Mouse (Mus musculus) MEL-GATA-1-ER (cell line): ENCODE data around the gene Pik3r5.

Experiments
- DNase-seq: peaks from one replicate; pipeline ENCODE4 v3.0.0-alpha.2; 2012; ENCODE audit warnings: low read depth; ENCODE audit errors: extremely low read depth

Pik3r5 gene

GRCm38 (mm10) chr11:68431699-68432360 lies at the start of gene Pik3r5:
TSS of gene Pik3r5 (plus strand) at chr11:68432121.
- peak; percentile 71 for DNase-seq

- no peak for DNase-seq
Observed at GRCm38 (mm10) chr11:68383519-68383918, 48.4 kb upstream of the Pik3r5 start.

- DNase-seq: no peak
Observed at GRCm38 (mm10) chr11:68384131-68384530, 47.8 kb upstream of the Pik3r5 start.

GRCm38 (mm10) chr11:68384592-68385020 lies 47.3 kb upstream of the Pik3r5 start:
- no peak for DNase-seq

GRCm38 (mm10) chr11:68385021-68385821 lies 46.7 kb upstream of the Pik3r5 start:
- DNase-seq: no peak

GRCm38 (mm10) chr11:68385921-68386588 lies 45.9 kb upstream of the Pik3r5 start:
- no peak for DNase-seq

GRCm38 (mm10) chr11:68386589-68387440 lies 45.1 kb upstream of the Pik3r5 start:
- no peak for DNase-seq

GRCm38 (mm10) chr11:68387441-68387760 lies 44.5 kb upstream of the Pik3r5 start:
- DNase-seq: no peak

- DNase-seq: no peak
Observed at GRCm38 (mm10) chr11:68387971-68388654, 43.8 kb upstream of the Pik3r5 start.

- no peak for DNase-seq
Observed at GRCm38 (mm10) chr11:68388655-68389015, 43.3 kb upstream of the Pik3r5 start.

- no peak for DNase-seq
Observed at GRCm38 (mm10) chr11:68389621-68390020, 42.3 kb upstream of the Pik3r5 start.

- DNase-seq: no peak
Observed at GRCm38 (mm10) chr11:68390381-68391287, 41.3 kb upstream of the Pik3r5 start.

GRCm38 (mm10) chr11:68393897-68394490 lies 37.9 kb upstream of the Pik3r5 start:
- DNase-seq: no peak

- DNase-seq: no peak
Observed at GRCm38 (mm10) chr11:68394749-68395148, 37.2 kb upstream of the Pik3r5 start.

- DNase-seq: no peak
Observed at GRCm38 (mm10) chr11:68395546-68395945, 36.4 kb upstream of the Pik3r5 start.

GRCm38 (mm10) chr11:68398891-68399547 lies 32.9 kb upstream of the Pik3r5 start:
- no peak for DNase-seq

GRCm38 (mm10) chr11:68399548-68400020 lies 32.3 kb upstream of the Pik3r5 start:
- no peak for DNase-seq

- no peak for DNase-seq
Observed at GRCm38 (mm10) chr11:68400021-68400671, 31.8 kb upstream of the Pik3r5 start.
